Mouse (Mus musculus) lung, postnatal 0 days (tissue): Measurements from ENCODE around the gene Col23a1.
"Not testable (repeated sequence)": the region's sequence is repeated elsewhere in the genome, so short reads cannot be mapped to it uniquely, and the experiment has no call there.

Experiments used
- CTCF ChIP-seq: IDR thresholded peaks from 2 replicates; pipeline ENCODE4 v1.5.1; 2016; ENCODE audit warnings: antibody characterized with exemption, mild to moderate bottlenecking
- EP300 ChIP-seq: IDR thresholded peaks from 2 replicates; pipeline ENCODE4 v1.6.1; 2016; ENCODE audit warnings: antibody characterized with exemption, mild to moderate bottlenecking, control low read depth

DNA sequence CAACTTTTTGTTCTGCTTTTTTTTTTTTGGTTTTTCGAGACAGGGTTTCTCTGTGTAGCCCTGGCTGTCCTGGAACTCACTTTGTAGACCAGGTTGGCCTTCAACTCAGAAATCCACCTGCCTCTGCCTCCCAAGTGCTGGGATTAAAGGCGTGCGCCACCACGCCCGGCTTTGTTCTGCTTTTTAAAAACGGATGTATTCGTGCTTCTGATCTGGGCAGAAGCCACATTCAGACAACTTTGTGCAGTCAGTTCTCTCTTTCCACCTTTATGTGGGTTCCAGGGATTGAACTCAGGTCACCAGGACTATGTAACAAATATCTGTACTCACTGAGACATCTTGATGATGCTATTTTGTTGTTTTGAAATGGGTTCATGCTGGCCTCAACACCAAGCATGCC lies 343.5 kb downstream of the Col23a1 start:
- TF ChIP-seq CTCF, EP300: not testable (repeated sequence)
